Mouse (Mus musculus): ENCODE results near the gene Rp2. TPM values are rescaled to one million over a fixed set of nuclear protein-coding genes. Genes with fewer than 3 reads are reported as not detected.
A peak's percentile ranks its signal among the peaks of the same experiment; 100 is the strongest.

Rp2 gene
- total and polyA plus RNA-seq, 3 experiments, result 5.0 to 23.1 (median 22.0) TPM

DNA sequence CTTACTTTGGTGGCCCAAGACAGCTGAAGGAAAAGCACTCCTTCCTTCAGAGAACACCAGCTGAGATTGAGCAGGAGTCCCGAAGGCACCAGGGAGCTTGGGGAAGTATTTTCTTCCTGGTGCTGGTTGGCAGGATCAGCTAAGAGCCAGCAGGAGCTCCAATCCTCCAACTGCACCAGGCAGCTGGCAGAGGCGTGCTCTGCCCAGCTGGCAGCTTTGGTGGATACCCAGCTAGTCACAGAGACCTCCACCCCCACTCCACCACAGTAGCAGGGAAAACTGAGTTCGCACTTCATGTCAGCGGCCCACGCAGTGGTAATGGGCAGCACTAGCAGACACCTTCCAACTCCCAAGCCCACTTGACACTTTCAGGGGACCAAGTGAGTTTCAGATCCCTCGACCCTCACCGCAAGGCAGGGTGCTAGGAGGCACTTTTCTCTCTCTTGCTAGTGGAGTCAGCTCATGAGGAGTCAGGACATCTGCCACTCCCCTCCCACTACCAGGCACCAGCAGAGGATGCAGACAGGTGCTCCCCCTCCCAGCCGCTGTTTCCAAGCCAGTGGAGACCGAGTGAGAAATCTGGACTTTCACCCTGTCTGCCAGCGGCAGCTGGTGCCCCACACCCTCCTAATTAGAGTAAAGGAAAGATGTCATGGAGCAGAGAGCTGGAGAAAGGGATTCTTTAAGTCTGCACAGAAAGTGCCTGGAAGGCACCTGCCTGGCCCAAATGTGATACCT, 50.8 kb downstream of the Rp2 start:
- Histone ChIP-seq H3K9me3 (replicated peaks) (no peaks in the 10 kb centered on the region), H3K4me1 (ENCODE audit: insufficient read depth, low read depth, low read length) (no peaks in the 10 kb centered on the region), H3K27me3 (ENCODE audit: insufficient read depth, low read length) (no peaks in the 10 kb centered on the region), H3K4me3 (ENCODE audit: low read depth, low read length) (no peak overlapping the region), H3K36me3 (replicated peaks) (no peaks in the 10 kb centered on the region)
- ATAC-seq (ENCODE audit: extremely low read depth, insufficient number of reproducible peaks, low FRiP score, poor library complexity, severe bottlenecking), result no peak
- TF ChIP-seq TAL1 (conservative IDR thresholded peaks at IDR 0.05; ENCODE audit: low read depth, low read length), result no peak
- TF ChIP-seq POLR2AphosphoS5 (IDR thresholded peaks at IDR 0.05; ENCODE audit: insufficient replicate concordance, low read depth, low read length), result no peak
- TF ChIP-seq GATA2 (IDR thresholded peaks at IDR 0.05; ENCODE audit: borderline replicate concordance, low read depth, low read length), result no peak
- no peak for TF ChIP-seq CTCF (IDR thresholded peaks at IDR 0.05; ENCODE audit: low read depth, low read length)
- TF ChIP-seq GATA1 (IDR thresholded peaks at IDR 0.05; ENCODE audit: borderline replicate concordance, low read length), result no peak
- DNase-seq (ENCODE audit: low spot score), result no peak

DNA sequence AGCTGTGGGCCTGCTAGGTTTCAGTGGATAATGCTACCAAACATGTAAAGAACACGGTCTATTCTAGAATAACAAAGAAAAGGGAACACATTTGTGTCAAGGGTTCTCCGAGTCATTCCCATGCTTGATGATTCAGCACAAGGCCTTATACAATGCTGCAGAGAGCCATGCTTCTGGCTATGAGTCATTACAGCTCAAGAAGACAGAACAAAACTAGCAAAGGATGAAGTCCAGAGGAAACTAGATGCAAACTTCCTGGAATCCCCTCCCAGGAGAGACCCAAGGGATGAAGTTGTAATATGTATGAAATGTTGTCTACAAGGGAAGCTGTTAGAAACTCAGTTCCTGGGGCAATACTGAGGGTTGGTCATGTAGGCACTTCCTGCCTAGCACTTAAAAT, 54.2 kb downstream of the Rp2 start:
- H3K27me3 ChIP-seq (ENCODE audit: insufficient read depth, low read length), result no peaks in the 10 kb centered on the region
- no peaks in the 10 kb centered on the region for H3K4me1 ChIP-seq (ENCODE audit: insufficient read depth, low read depth, low read length)
- ATAC-seq (ENCODE audit: extremely low read depth, insufficient number of reproducible peaks, low FRiP score, poor library complexity, severe bottlenecking) (no peak), DNase-seq (ENCODE audit: low spot score) (no peak)
- H3K36me3 ChIP-seq (replicated peaks), result no peaks in the 10 kb centered on the region
- no peak overlapping the region for H3K4me3 ChIP-seq (ENCODE audit: low read depth, low read length)
- no peaks in the 10 kb centered on the region for H3K9me3 ChIP-seq (replicated peaks)
- TF ChIP-seq TAL1 (conservative IDR thresholded peaks at IDR 0.05; ENCODE audit: low read depth, low read length) (no peak), GATA2 (IDR thresholded peaks at IDR 0.05; ENCODE audit: borderline replicate concordance, low read depth, low read length) (no peak), CTCF (IDR thresholded peaks at IDR 0.05; ENCODE audit: low read depth, low read length) (no peak), GATA1 (IDR thresholded peaks at IDR 0.05; ENCODE audit: borderline replicate concordance, low read length) (no peak), POLR2AphosphoS5 (IDR thresholded peaks at IDR 0.05; ENCODE audit: insufficient replicate concordance, low read depth, low read length) (no peak)

DNA sequence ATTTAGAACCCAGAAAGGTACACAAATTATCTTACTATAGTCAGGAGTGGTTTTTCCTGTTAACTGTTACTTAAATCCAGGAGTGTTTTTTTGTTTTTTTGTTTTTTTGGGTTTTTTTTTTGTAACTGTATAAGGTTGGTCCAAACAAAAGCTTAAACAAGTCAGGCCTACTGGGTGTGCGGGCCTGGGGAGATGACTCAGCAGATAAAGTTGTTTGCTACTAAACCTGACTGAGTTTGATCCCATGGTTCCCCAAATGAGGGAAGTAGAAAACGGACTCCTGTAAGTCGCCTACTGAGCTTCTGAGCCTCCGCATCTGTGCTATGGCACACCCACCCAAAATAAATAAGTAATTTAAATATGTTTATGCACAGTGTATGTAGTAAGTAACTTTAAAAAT, 55.3 kb downstream of the Rp2 start:
- ATAC-seq (ENCODE audit: extremely low read depth, insufficient number of reproducible peaks, low FRiP score, poor library complexity, severe bottlenecking), result no peak
- no peak overlapping the region for H3K4me3 ChIP-seq (ENCODE audit: low read depth, low read length)

DNA sequence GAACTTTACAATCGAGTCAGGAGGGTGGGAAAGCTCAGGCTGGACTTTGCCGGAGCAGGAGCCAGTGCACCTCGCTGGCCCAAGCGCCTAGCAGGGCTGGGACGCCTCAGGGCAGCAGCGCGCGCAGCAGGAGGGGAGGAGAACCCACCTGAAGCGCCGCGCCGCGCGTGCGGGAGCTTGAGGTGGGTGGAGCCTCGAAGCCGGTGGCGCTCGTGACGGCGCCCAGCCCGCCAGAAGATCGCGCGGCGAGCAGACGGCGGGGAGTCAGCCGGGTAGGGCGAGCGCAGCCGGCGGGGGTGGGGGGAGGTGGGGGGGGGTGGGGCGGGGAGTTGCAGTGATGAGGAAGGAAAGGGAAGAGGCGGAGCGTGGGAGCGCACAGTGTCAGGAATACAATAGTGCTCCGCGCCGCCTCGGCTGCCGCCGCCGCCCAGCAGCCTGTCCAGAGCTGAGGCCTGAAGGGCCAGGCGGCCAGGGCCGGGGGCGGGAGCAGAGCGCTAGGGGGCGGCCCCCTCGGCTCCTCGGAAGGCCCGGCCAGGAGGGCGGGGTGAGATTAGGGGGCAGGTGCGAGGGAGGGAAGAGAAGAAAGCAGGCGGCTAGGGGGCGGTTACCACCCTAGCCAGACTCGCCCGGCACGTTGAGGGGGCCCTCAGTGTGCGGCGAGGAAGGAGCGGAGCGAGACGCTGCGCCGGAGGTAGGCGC, 61.0 kb downstream of the Rp2 start, which contains the start of gene Jade3:
Gene Jade3, plus strand, starts transcription at position 549 of the 699 bp plus-strand sequence.
- TF ChIP-seq GATA2 (IDR thresholded peaks at IDR 0.05; ENCODE audit: borderline replicate concordance, low read depth, low read length) (no peak), CTCF (IDR thresholded peaks at IDR 0.05; ENCODE audit: low read depth, low read length) (no peak), GATA1 (IDR thresholded peaks at IDR 0.05; ENCODE audit: borderline replicate concordance, low read length) (no peak), POLR2AphosphoS5 (IDR thresholded peaks at IDR 0.05; ENCODE audit: insufficient replicate concordance, low read depth, low read length) (no peak), TAL1 (conservative IDR thresholded peaks at IDR 0.05; ENCODE audit: low read depth, low read length) (no peak)
- ATAC-seq (ENCODE audit: extremely low read depth, insufficient number of reproducible peaks, low FRiP score, poor library complexity, severe bottlenecking), result peak; percentile 85

More for the DNA sequence above, 55.3 kb downstream of the Rp2 start:
- Histone ChIP-seq H3K4me1 (ENCODE audit: insufficient read depth, low read depth, low read length) (no peaks in the 10 kb centered on the region), H3K27me3 (ENCODE audit: insufficient read depth, low read length) (no peaks in the 10 kb centered on the region), H3K9me3 (replicated peaks) (no peaks in the 10 kb centered on the region), H3K36me3 (replicated peaks) (no peaks in the 10 kb centered on the region)
- no peak for TF ChIP-seq POLR2AphosphoS5 (IDR thresholded peaks at IDR 0.05; ENCODE audit: insufficient replicate concordance, low read depth, low read length)
- TF ChIP-seq TAL1 (conservative IDR thresholded peaks at IDR 0.05; ENCODE audit: low read depth, low read length), result no peak
- TF ChIP-seq GATA2 (IDR thresholded peaks at IDR 0.05; ENCODE audit: borderline replicate concordance, low read depth, low read length), result no peak
- no peak for TF ChIP-seq CTCF (IDR thresholded peaks at IDR 0.05; ENCODE audit: low read depth, low read length)
- no peak for TF ChIP-seq GATA1 (IDR thresholded peaks at IDR 0.05; ENCODE audit: borderline replicate concordance, low read length)
- DNase-seq (ENCODE audit: low spot score), result no peak

DNA sequence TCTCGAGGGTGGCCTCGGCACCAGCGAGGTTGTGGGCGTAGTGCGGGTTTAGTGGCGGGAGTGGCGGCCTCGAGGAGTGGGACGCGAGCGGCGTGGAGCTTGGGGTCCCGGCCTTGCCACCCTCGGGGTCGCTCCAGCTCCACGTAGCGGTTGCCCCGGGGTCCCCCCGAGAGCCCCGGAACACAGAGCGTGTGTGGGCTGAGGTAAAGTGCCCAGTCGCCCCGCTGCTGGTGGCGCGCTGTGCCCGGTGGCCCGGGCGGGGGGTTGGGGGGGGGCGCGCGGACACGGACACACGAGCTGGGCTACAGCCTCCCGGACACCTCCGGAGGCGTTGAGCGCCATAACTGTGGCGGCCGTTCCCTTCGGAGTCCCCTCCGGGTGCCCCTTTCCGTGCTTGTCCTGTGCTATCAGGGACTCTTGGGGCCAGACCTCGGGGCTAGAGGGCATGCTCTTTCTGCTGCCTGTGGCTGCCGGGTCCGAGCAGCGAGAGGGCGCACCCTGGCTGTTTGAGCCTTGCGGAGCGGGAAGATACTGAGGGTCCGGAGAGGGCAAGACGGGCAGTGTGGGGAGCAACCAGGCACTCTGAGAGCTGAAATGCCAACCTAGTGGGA, 61.7 kb downstream of the Rp2 start:
- DNase-seq (ENCODE audit: low spot score) (peak; percentile 1), ATAC-seq (ENCODE audit: extremely low read depth, insufficient number of reproducible peaks, low FRiP score, poor library complexity, severe bottlenecking) (peak; percentile 25; the same call in 1 of the 2 replicates)
- no peak for TF ChIP-seq CTCF (IDR thresholded peaks at IDR 0.05; ENCODE audit: low read depth, low read length)
- no peak for TF ChIP-seq GATA1 (IDR thresholded peaks at IDR 0.05; ENCODE audit: borderline replicate concordance, low read length)
- no peak for TF ChIP-seq GATA2 (IDR thresholded peaks at IDR 0.05; ENCODE audit: borderline replicate concordance, low read depth, low read length)
- TF ChIP-seq POLR2AphosphoS5 (IDR thresholded peaks at IDR 0.05; ENCODE audit: insufficient replicate concordance, low read depth, low read length), result no peak
- TF ChIP-seq TAL1 (conservative IDR thresholded peaks at IDR 0.05; ENCODE audit: low read depth, low read length), result no peak
- Histone ChIP-seq H3K27me3 (ENCODE audit: insufficient read depth, low read length) (no peaks in the 10 kb centered on the region), H3K4me1 (ENCODE audit: insufficient read depth, low read depth, low read length) (no peaks in the 10 kb centered on the region), H3K36me3 (replicated peaks) (peaks cover 9% of the 10 kb centered on the region), H3K9me3 (replicated peaks) (no peaks in the 10 kb centered on the region), H3K4me3 (ENCODE audit: low read depth, low read length) (peak overlapping the region; percentile 79)

More for the DNA sequence above, 61.0 kb downstream of the Rp2 start, which contains the start of gene Jade3:
- Histone ChIP-seq H3K27me3 (ENCODE audit: insufficient read depth, low read length) (no peaks in the 10 kb centered on the region), H3K4me1 (ENCODE audit: insufficient read depth, low read depth, low read length) (no peaks in the 10 kb centered on the region), H3K4me3 (ENCODE audit: low read depth, low read length) (peak within 1 kb of the TSS; percentile 79), H3K9me3 (replicated peaks) (no peaks in the 10 kb centered on the region), H3K36me3 (replicated peaks) (peaks cover 7% of the 10 kb centered on the region)
- peak; percentile 75 for DNase-seq (ENCODE audit: low spot score)

Other genes starting within 250 kb of the Rp2 start
- not detected in 2 replicates for gene Slc9a7, start 72.7 kb upstream of the Rp2 start, total RNA-seq (2014; fragmentation: Nextera tagmentation)
- gene Slc9a7, start 72.7 kb upstream of the Rp2 start, total RNA-seq (2017), result not detected in 2 replicates
- not detected in 2 replicates for gene Slc9a7, start 72.7 kb upstream of the Rp2 start, polyA plus RNA-seq (2012)
- 27.7 and 33.9 TPM in 2 replicates for gene Jade3, start 61.2 kb downstream of the Rp2 start, total RNA-seq (2014; fragmentation: Nextera tagmentation)
- gene Jade3, start 61.2 kb downstream of the Rp2 start, total RNA-seq (2017), result 20.6 and 21.5 TPM in 2 replicates
- 0.79 and 1.1 TPM in 2 replicates for gene Jade3, start 61.2 kb downstream of the Rp2 start, polyA plus RNA-seq (2012)
- not detected in 2 replicates for gene Rgn, start 185.3 kb downstream of the Rp2 start, total RNA-seq (2014; fragmentation: Nextera tagmentation)
- not detected in 2 replicates for gene Rgn, start 185.3 kb downstream of the Rp2 start, total RNA-seq (2017)
- not detected in 2 replicates for gene Rgn, start 185.3 kb downstream of the Rp2 start, polyA plus RNA-seq (2012)

Measured in G1E (cell line).